Mouse (Mus musculus): ENCODE data around the gene Lmod2.

Gene Lmod2

DNA sequence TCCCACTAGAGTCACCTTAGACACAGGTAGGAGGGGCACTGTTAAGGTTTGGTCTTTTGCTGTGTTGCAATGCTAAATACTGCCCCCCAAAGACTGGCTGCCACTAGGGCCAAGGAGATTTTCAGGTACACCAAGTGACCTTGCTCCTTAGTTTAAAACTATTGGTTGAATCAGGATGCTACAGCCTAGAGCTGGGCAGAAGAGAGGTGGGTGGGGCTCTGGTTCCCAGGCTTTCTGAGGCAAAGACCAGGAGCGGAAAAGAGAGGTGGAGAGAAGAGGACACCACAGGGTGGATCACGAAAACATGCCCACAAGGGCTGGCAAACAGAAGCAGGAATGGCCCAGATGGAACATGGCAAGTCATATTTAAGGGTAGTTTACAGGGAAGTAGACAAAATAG, 44.6 kb downstream of the Lmod2 start:
- no peak for DNase-seq (ENCODE audit: low read depth)

- DNase-seq (ENCODE audit: low read depth) = no peak
Measured at GRCm38 (mm10) chr6:24642960-24643359, 45.4 kb downstream of the Lmod2 start.

- no peak for DNase-seq (ENCODE audit: low read depth)
Measured at GRCm38 (mm10) chr6:24645346-24646053, 47.9 kb downstream of the Lmod2 start.

DNA sequence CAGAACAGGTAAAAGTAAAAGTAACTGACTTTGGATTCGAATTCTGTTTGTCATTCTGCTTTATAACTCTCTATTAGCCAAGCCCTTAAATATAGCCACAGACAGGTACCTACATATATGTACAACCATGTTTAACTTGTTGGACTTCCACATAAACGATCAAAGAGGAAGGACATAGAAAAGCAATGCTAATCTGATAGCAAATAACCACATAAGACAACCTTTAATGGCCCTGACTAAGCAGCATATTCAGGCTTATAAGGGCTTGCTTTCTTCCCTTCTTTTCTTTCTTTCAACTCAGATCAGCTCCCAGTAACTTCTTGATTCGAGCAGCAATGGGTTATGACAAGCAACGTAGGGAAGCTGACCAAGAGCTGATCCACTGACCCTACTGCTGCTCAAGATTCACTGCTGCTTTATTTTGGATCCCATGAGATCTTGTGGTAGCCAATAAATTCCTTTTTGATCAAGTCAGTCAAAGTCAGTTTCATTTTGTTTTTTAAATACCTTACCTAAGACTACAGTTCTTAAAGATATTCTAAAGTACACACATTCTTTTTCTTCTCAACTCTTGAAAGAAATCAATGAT, 49.6 kb downstream of the Lmod2 start:
- DNase-seq (ENCODE audit: low read depth) = no peak

- no peak for DNase-seq (ENCODE audit: low read depth)
Measured at GRCm38 (mm10) chr6:24648403-24648802, 50.8 kb downstream of the Lmod2 start.

DNA sequence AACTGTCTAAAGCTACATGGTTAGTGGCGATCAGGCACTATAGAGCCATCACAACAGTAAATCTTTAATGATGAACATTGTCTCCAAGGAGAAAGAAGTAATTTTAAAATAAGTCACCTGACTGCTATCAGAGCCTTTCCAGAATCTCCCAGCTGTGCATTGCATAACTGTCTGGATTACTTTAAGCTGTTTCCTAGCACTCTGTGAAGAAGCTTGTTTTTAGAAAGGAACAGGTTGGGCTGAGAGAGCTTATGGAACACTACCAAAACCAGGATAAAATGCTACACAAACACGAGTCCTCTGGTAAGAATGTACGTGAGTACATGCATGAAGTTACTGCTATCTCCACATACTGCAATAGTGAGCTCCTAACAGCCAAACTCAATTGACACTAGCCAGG, 53.2 kb downstream of the Lmod2 start:
- no peak for DNase-seq (ENCODE audit: low read depth)

DNA sequence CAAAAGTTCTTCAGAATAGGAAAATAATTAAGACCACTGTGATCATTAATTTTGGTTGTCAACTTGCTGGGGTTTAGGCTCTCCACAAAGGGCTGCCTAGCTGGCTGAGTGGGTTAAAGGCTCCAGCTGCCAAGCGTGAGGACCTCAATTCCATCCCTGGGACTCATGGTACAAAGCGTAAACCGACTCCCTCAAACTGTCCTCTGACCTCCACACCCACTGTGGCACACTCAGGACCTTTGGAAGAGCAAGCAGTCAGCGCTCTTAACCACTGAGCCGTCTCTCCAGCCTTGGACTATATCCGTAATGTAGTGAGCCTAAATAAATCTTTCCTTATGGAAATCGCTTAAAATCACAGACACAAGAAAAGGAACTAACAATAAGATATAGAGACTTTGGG, 54.0 kb downstream of the Lmod2 start:
- DNase-seq (ENCODE audit: low read depth) = no peak
